Mouse (Mus musculus) midbrain, postnatal 0 days (tissue): ENCODE results near the gene Dennd5b. TPM values are rescaled to one million over a fixed set of nuclear protein-coding genes. Genes with fewer than 3 reads are reported as not detected.
"Not testable (repeated sequence)": the region's sequence is repeated elsewhere in the genome, so short reads cannot be mapped to it uniquely, and the experiment has no call there.

Experiments
- ATAC-seq: fragments of 200-750 bp; cut with Nextera tagmentation; 2 replicates; pipeline ENCODE4 v1.8.0; 2017; ENCODE audit warnings: moderate number of reproducible peaks, mild to moderate bottlenecking, moderate TSS enrichment, moderate library complexity; ENCODE audit not compliant: low FRiP score
- DNase-seq: peaks from one replicate; pipeline ENCODE4 v3.0.0-alpha.2; 2015; ENCODE audit warnings: low spot score
- H3K27ac ChIP-seq: fragments of 300-500 bp; sonication (generic); 2 replicates; pipeline ENCODE4 v1.5.1; 2014; ENCODE audit warnings: low read depth, mild to moderate bottlenecking, low read length, mixed read lengths
- H3K27me3 ChIP-seq: fragments of 300-500 bp; sonication (generic); 2 replicates; pipeline ENCODE4 v1.6.1; 2014; ENCODE audit warnings: low read length, control low read depth, mixed read lengths; ENCODE audit not compliant: insufficient read depth
- H3K36me3 ChIP-seq: fragments of 300-500 bp; sonication (generic); 2 replicates; pipeline ENCODE4 v1.6.1; 2014; ENCODE audit warnings: low read length, control low read depth, mixed read lengths; ENCODE audit not compliant: insufficient read depth
- H3K4me1 ChIP-seq: fragments of 300-500 bp; sonication (generic); 2 replicates; pipeline ENCODE4 v1.6.1; 2014; ENCODE audit warnings: mild to moderate bottlenecking, control low read depth, antibody characterized with exemption, low read length, mixed read lengths; ENCODE audit not compliant: insufficient read depth
- H3K4me2 ChIP-seq: fragments of 300-500 bp; sonication (generic); 2 replicates; pipeline ENCODE4 v1.6.1; 2014; ENCODE audit warnings: low read depth, mild to moderate bottlenecking, low read length, mixed read lengths; ENCODE audit not compliant: poor library complexity, severe bottlenecking
- H3K4me3 ChIP-seq: fragments of 300-500 bp; sonication (generic); 2 replicates; pipeline ENCODE4 v1.5.1; 2014; ENCODE audit warnings: low read depth, mild to moderate bottlenecking, low read length, moderate library complexity
- H3K9ac ChIP-seq: fragments of 300-500 bp; sonication (generic); replicated peaks from 2 replicates; pipeline ENCODE4 v1.6.1; 2014; ENCODE audit warnings: mild to moderate bottlenecking, low read length, moderate library complexity, mixed read lengths; ENCODE audit not compliant: poor library complexity, severe bottlenecking
- H3K9me3 ChIP-seq: fragments of 300-500 bp; sonication (generic); 2 replicates; pipeline ENCODE4 v1.6.1; 2016; ENCODE audit warnings: low read length, control low read depth
- CTCF ChIP-seq: IDR thresholded peaks from 2 replicates; pipeline ENCODE4 v1.5.1; 2016; ENCODE audit warnings: antibody characterized with exemption, mild to moderate bottlenecking
- WGBS: fragments of 180-500 bp; shearing (Covaris S2); extraction: QIAGEN DNeasy Blood & Tissue Kit; methylation state at CpG from one replicate; pipeline ENCODE4 v1.1.7; 2014; 5-methylcytosine and 5-hydroxymethylcytosine counted together
- polyA plus RNA-seq: library from polyadenylated mRNA; unstranded; fragments of >200 nt; fragmentation: Nextera tagmentation; extraction: Ambion mirVana; gene quantifications from 2 replicates; pipeline ENCODE4 v1.2.1, GENCODE M21; 2015
- total RNA-seq: library from RNA; depleted of rRNA; stranded (reverse); fragments of >200 nt; gene quantifications from 2 replicates; pipeline ENCODE4 v1.2.3, GENCODE M21; 2014

The Dennd5b gene
- total and polyA plus RNA-seq, 2 experiments from 2014 or later, result 11.0 to 47.1 TPM

- no peak for TF ChIP-seq CTCF
- Histone ChIP-seq H3K27ac (no peak overlapping the region), H3K27me3 (no peaks in the 10 kb centered on the region), H3K9ac (no peak overlapping the region), H3K4me1 (no peaks in the 10 kb centered on the region), H3K4me2 (no peak overlapping the region), H3K9me3 (no peaks in the 10 kb centered on the region), H3K4me3 (no peak overlapping the region), H3K36me3 (no peaks in the 10 kb centered on the region)
- 94% methylated on average over 3 of the region's 3 CpGs for WGBS
- DNase-seq, result no peak
- no peak for ATAC-seq
Measured at GRCm38 (mm10) chr6:149139011-149139410, 37.5 kb upstream of the Dennd5b start.

- 86% methylated on average over 2 of the region's 2 CpGs for WGBS
- H3K4me1 ChIP-seq, result no peaks in the 10 kb centered on the region
- H3K4me3 ChIP-seq, result no peak overlapping the region
- no peak overlapping the region for H3K4me2 ChIP-seq
- no peak for ATAC-seq
- no peak for DNase-seq
- H3K27me3 ChIP-seq, result no peaks in the 10 kb centered on the region
- TF ChIP-seq CTCF, result no peak
- H3K9ac ChIP-seq, result no peak overlapping the region
- no peaks in the 10 kb centered on the region for H3K36me3 ChIP-seq
- no peak overlapping the region for H3K27ac ChIP-seq
- no peaks in the 10 kb centered on the region for H3K9me3 ChIP-seq
Measured at GRCm38 (mm10) chr6:149137936-149138335, 36.5 kb upstream of the Dennd5b start.

- Histone ChIP-seq H3K27me3 (no peaks in the 10 kb centered on the region), H3K4me2 (no peak overlapping the region), H3K4me1 (no peaks in the 10 kb centered on the region), H3K9ac (no peak overlapping the region), H3K9me3 (no peaks in the 10 kb centered on the region), H3K4me3 (no peak overlapping the region), H3K36me3 (no peaks in the 10 kb centered on the region), H3K27ac (no peak overlapping the region)
- no peak for TF ChIP-seq CTCF
- ATAC-seq (no peak), DNase-seq (no peak)
- 82% methylated on average over 6 of the region's 6 CpGs for WGBS
Measured at GRCm38 (mm10) chr6:149135631-149136030, 34.2 kb upstream of the Dennd5b start.

- no peak for ATAC-seq
- no peak overlapping the region for H3K4me2 ChIP-seq
- H3K9ac ChIP-seq, result no peak overlapping the region
- H3K4me3 ChIP-seq, result no peak overlapping the region
- H3K4me1 ChIP-seq, result no peaks in the 10 kb centered on the region
- no peaks in the 10 kb centered on the region for H3K36me3 ChIP-seq
- WGBS, result 34% methylated on average over 5 of the region's 5 CpGs
- no peak for TF ChIP-seq CTCF
- no peaks in the 10 kb centered on the region for H3K9me3 ChIP-seq
- DNase-seq, result no peak
- no peak overlapping the region for H3K27ac ChIP-seq
- no peaks in the 10 kb centered on the region for H3K27me3 ChIP-seq
Measured at GRCm38 (mm10) chr6:149134391-149135150, 33.1 kb upstream of the Dennd5b start.

GRCm38 (mm10) chr6:149132311-149133077, 31.0 kb upstream of the Dennd5b start:
- no peak overlapping the region for H3K4me3 ChIP-seq
- H3K27ac ChIP-seq, result no peak overlapping the region
- 34% methylated on average over 5 of the region's 5 CpGs for WGBS
- no peaks in the 10 kb centered on the region for H3K36me3 ChIP-seq
- DNase-seq, result peak; percentile 81
- no peaks in the 10 kb centered on the region for H3K4me1 ChIP-seq
- TF ChIP-seq CTCF, result peak; percentile 76
- no peaks in the 10 kb centered on the region for H3K27me3 ChIP-seq
- no peak overlapping the region for H3K4me2 ChIP-seq
- no peak overlapping the region for H3K9ac ChIP-seq
- ATAC-seq, result no peak
- no peaks in the 10 kb centered on the region for H3K9me3 ChIP-seq

GRCm38 (mm10) chr6:149131111-149131510, 29.6 kb upstream of the Dennd5b start:
- Histone ChIP-seq H3K27ac (no peak overlapping the region), H3K9me3 (no peaks in the 10 kb centered on the region), H3K4me2 (no peak overlapping the region), H3K4me3 (no peak overlapping the region), H3K36me3 (no peaks in the 10 kb centered on the region), H3K4me1 (no peaks in the 10 kb centered on the region), H3K27me3 (no peaks in the 10 kb centered on the region), H3K9ac (no peak overlapping the region)
- WGBS, result 13% methylated on average over 3 of the region's 3 CpGs
- DNase-seq (no peak), ATAC-seq (no peak)
- no peak for TF ChIP-seq CTCF

- WGBS, result 83% methylated on average over 8 of the region's 8 CpGs
- H3K4me1 ChIP-seq, H3K4me3 ChIP-seq, DNase-seq, H3K9me3 ChIP-seq, H3K4me2 ChIP-seq, ATAC-seq, H3K27ac ChIP-seq, H3K27me3 ChIP-seq, H3K9ac ChIP-seq, H3K36me3 ChIP-seq: not testable (repeated sequence)
Measured at GRCm38 (mm10) chr6:149129870-149130269, 28.4 kb upstream of the Dennd5b start, which contains the start of gene Gm10203. Gene Gm10203, plus strand, starts transcription at chr6:149130170.
